Mouse (Mus musculus): ENCODE measurements around the gene Gm17018.

- no peak for TF ChIP-seq CTCF (IDR thresholded peaks at IDR 0.05; ENCODE audit: low read depth, low read length)
- TF ChIP-seq EP300 (IDR thresholded peaks at IDR 0.05; ENCODE audit: insufficient read depth, low read depth, low read length): no peak
Measured at GRCm38 (mm10) chr19:45516264-45516663, 44.2 kb upstream of the Gm17018 start.
